In genomic region chr2:168289016-168289415, GRCm38 (mm10) we compare ENCODE assay signal across 29 mouse cellular contexts. TPM values are rescaled to one million over a fixed set of nuclear protein-coding genes. Genes with fewer than 3 reads are reported as not detected.
DNase-seq lines count a peak whose midpoint lies in the region; ATAC-seq lines count a peak whose summit lies in the region.
"Had no signal": no experiment of that assay in that cellular context is flagged by ENCODE, and none has a peak within 500 bp of the region (broad histone marks: within the 10 kb centered on the region; RNA-seq: fewer than 3 reads in every experiment).

No protein-coding gene starts in this region.

- WGBS in intestine, embryonic 15.5 days, result 49% methylated on average over 9 of the region's 9 CpGs
- WGBS in intestine, embryonic 16.5 days, result 56% methylated on average over 9 of the region's 9 CpGs
- 56% methylated on average over 9 of the region's 9 CpGs for WGBS in midbrain, embryonic 16.5 days
- WGBS in midbrain, embryonic 14.5 days, result 37% methylated on average over 9 of the region's 9 CpGs

- H3K36me3 ChIP-seq in intestine, embryonic 15.5 days, result no peaks in the 10 kb centered on the region
- H3K36me3 ChIP-seq in intestine, embryonic 16.5 days (ENCODE audit: control insufficient read depth, insufficient read depth, low read length), result no peaks in the 10 kb centered on the region
- H3K36me3 ChIP-seq in midbrain, embryonic 16.5 days (ENCODE audit: control insufficient read depth, insufficient read depth, low read length), result no peaks in the 10 kb centered on the region
- no peaks in the 10 kb centered on the region for H3K36me3 ChIP-seq in midbrain, embryonic 14.5 days (ENCODE audit: control insufficient read depth, insufficient read depth, low read length)
- H3K36me3 ChIP-seq: embryonic facial prominence, embryonic 12.5 days; heart, embryonic 10.5 days; heart, embryonic 15.5 days; neural tube, embryonic 13.5 days had no signal

- DNase-seq in adrenal gland, postnatal 10 days, result peak; percentile 27
- DNase-seq in adrenal gland, adult 8-10 months, result no peak
- no peak for DNase-seq in midbrain, embryonic 14.5 days
- no peak for DNase-seq in gastrocnemius, postnatal 36 days
- DNase-seq: cerebellum, adult 11-12 months; cerebellum, adult 9-11 months; embryo, embryonic 11 days; gastrocnemius, postnatal 14 days; heart, adult 11 months; kidney, adult 9 months; kidney, postnatal 10 days; liver; lung, embryonic 14.5 days; lung, postnatal 4 days; thymus, postnatal 4 days had no signal

- ATAC-seq in intestine, embryonic 15.5 days, result no peak
- ATAC-seq in intestine, embryonic 16.5 days, result no peak
- ATAC-seq in midbrain, embryonic 16.5 days, result no peak
- no peak for ATAC-seq in midbrain, embryonic 14.5 days (ENCODE audit: low FRiP score, low TSS enrichment)
- ATAC-seq: forebrain, embryonic 14.5 days; inflammation-experienced regulatory T-cells, adult 6 months had no signal

- H3K4me1 ChIP-seq in intestine, embryonic 15.5 days (replicated peaks), result peaks cover 12% of the 10 kb centered on the region
- peaks cover 10% of the 10 kb centered on the region for H3K4me1 ChIP-seq in intestine, embryonic 16.5 days (ENCODE audit: control insufficient read depth, insufficient read depth, low read length)
- H3K4me1 ChIP-seq in midbrain, embryonic 16.5 days (ENCODE audit: control insufficient read depth, insufficient read depth, low read length), result peaks cover 11% of the 10 kb centered on the region
- H3K4me1 ChIP-seq in midbrain, embryonic 14.5 days (ENCODE audit: control insufficient read depth, insufficient read depth, low read length), result peaks cover 16% of the 10 kb centered on the region; the same call in 1 of the 2 replicates

- H3K4me3 ChIP-seq in intestine, embryonic 15.5 days (replicated peaks), result no peak overlapping the region
- no peak overlapping the region for H3K4me3 ChIP-seq in intestine, embryonic 16.5 days (ENCODE audit: low read length)
- H3K4me3 ChIP-seq in midbrain, embryonic 16.5 days (ENCODE audit: low read depth, low read length), result no peak overlapping the region
- H3K4me3 ChIP-seq in midbrain, embryonic 14.5 days (replicated peaks; ENCODE audit: low read depth, low read length), result no peak overlapping the region
- H3K4me3 ChIP-seq: embryonic facial prominence, embryonic 12.5 days; heart, embryonic 10.5 days; heart, embryonic 15.5 days; megakaryocyte, embryonic 14.5 days; neural tube, embryonic 13.5 days had no signal

- no peaks in the 10 kb centered on the region for H3K27me3 ChIP-seq in intestine, embryonic 15.5 days (replicated peaks)
- H3K27me3 ChIP-seq in intestine, embryonic 16.5 days (replicated peaks; ENCODE audit: control insufficient read depth, insufficient read depth, low read length), result no peaks in the 10 kb centered on the region
- no peaks in the 10 kb centered on the region for H3K27me3 ChIP-seq in midbrain, embryonic 16.5 days (ENCODE audit: control insufficient read depth, insufficient read depth, low read depth, low read length)
- H3K27me3 ChIP-seq in midbrain, embryonic 14.5 days (ENCODE audit: control insufficient read depth, insufficient read depth, low read length), result no peaks in the 10 kb centered on the region
- H3K27me3 ChIP-seq: embryonic facial prominence, embryonic 12.5 days had no signal

- intact Hi-C loops in gastrocnemius, postnatal 36 days (cut with DNase I), result no loop called here

- H3K9ac ChIP-seq in intestine, embryonic 15.5 days, result no peak overlapping the region
- no peak overlapping the region for H3K9ac ChIP-seq in intestine, embryonic 16.5 days (ENCODE audit: low read depth, low read length)
- H3K9ac ChIP-seq in midbrain, embryonic 16.5 days (ENCODE audit: low read depth, low read length), result peak overlapping the region; percentile 31; the same call in 1 of the 2 replicates
- H3K9ac ChIP-seq in midbrain, embryonic 14.5 days (replicated peaks; ENCODE audit: low read length), result no peak overlapping the region
- H3K9ac ChIP-seq: embryonic facial prominence, embryonic 12.5 days; heart, embryonic 15.5 days; liver, embryonic 14.5 days; lung, embryonic 14.5 days; neural tube, embryonic 13.5 days had no signal

- peak overlapping the region; percentile 28; the same call in 1 of the 2 replicates for H3K4me2 ChIP-seq in intestine, embryonic 15.5 days (replicated peaks)
- H3K4me2 ChIP-seq in intestine, embryonic 16.5 days (ENCODE audit: low read depth, low read length), result no peak overlapping the region
- no peak overlapping the region; the same call in 1 of the 2 replicates for H3K4me2 ChIP-seq in midbrain, embryonic 16.5 days (ENCODE audit: low read length)
- H3K4me2 ChIP-seq in midbrain, embryonic 14.5 days (ENCODE audit: low read length), result no peak overlapping the region
- H3K4me2 ChIP-seq: embryonic facial prominence, embryonic 12.5 days; heart, embryonic 15.5 days; lung, embryonic 14.5 days; neural tube, embryonic 13.5 days had no signal

- no peak overlapping the region for H3K27ac ChIP-seq in intestine, embryonic 15.5 days
- H3K27ac ChIP-seq in intestine, embryonic 16.5 days (ENCODE audit: low read length), result no peak overlapping the region
- no peak overlapping the region for H3K27ac ChIP-seq in midbrain, embryonic 16.5 days (ENCODE audit: low read length)
- no peak overlapping the region for H3K27ac ChIP-seq in midbrain, embryonic 14.5 days (replicated peaks; ENCODE audit: low read depth, low read length)
- H3K27ac ChIP-seq: embryonic facial prominence, embryonic 12.5 days; heart, embryonic 10.5 days; heart, embryonic 15.5 days; liver, embryonic 14.5 days; neural tube, embryonic 13.5 days had no signal

- H3K9me3 ChIP-seq in intestine, embryonic 15.5 days, result no peaks in the 10 kb centered on the region; the same call in 1 of the 2 replicates
- peaks cover 5% of the 10 kb centered on the region; the same call in 1 of the 2 replicates for H3K9me3 ChIP-seq in intestine, embryonic 16.5 days (ENCODE audit: control insufficient read depth, low read length)
- H3K9me3 ChIP-seq in midbrain, embryonic 16.5 days (replicated peaks; ENCODE audit: control insufficient read depth, low read length, poor library complexity, severe bottlenecking), result 0 out of 2 replicates have a peak, but pooled peaks cover 3% of the 10 kb centered on the region
- peaks cover 7% of the 10 kb centered on the region; the same call in 1 of the 2 replicates for H3K9me3 ChIP-seq in midbrain, embryonic 14.5 days (ENCODE audit: control insufficient read depth, low read length)
- H3K9me3 ChIP-seq: embryonic facial prominence, embryonic 12.5 days had no signal

RNA-seq across cellular contexts. Expression of gene Kcng1, which starts 7.5 kb away (rescaled TPM):
- total RNA-seq in adrenal gland, postnatal 10 days (2021), result under 1 TPM in 1 of 2 experiments, not detected in 1; 0.06 TPM
- under 1 TPM in 1 of 4 experiments, not detected in 3; 0.08 TPM for total RNA-seq in adrenal gland, adult 8-10 months (2022)
- 6.6 and 8.4 TPM in 2 replicates for polyA plus RNA-seq in intestine, embryonic 15.5 days (2015; fragmentation: Nextera tagmentation; extraction: Ambion mirVana)
- 6.1 and 6.4 TPM in 2 replicates for polyA plus RNA-seq in intestine, embryonic 16.5 days (2015; fragmentation: Nextera tagmentation; extraction: Ambion mirVana)
- 3.5 and 3.6 TPM in 2 replicates for polyA plus RNA-seq in midbrain, embryonic 16.5 days (2015; fragmentation: Nextera tagmentation; extraction: Ambion mirVana)
- polyA plus RNA-seq in midbrain, embryonic 14.5 days (2014; fragmentation: Nextera tagmentation; extraction: Ambion mirVana), result 2.0 and 3.0 TPM in 2 replicates
- under 1 TPM in 1 of 2 experiments, not detected in 1; 0.10 TPM for total RNA-seq in gastrocnemius, postnatal 36 days (2021)
- total RNA-seq: heart, postnatal 25 days had no signal
- polyA plus RNA-seq: inflammation-experienced regulatory T-cells, adult 6 months; thymus, postnatal 0 days had no signal

RNA-seq across cellular contexts. Expression of gene Mocs3, which starts 58.6 kb away (rescaled TPM):
- total RNA-seq in adrenal gland, postnatal 10 days (2021), result 10 to 100 TPM; 10.1 to 15.2 TPM
- total RNA-seq in adrenal gland, adult 8-10 months (2022), result 10 to 100 TPM; 16.2 to 18.6 (median 17.9) TPM
- polyA plus RNA-seq in intestine, embryonic 15.5 days (2015; fragmentation: Nextera tagmentation; extraction: Ambion mirVana), result 5.8 and 7.3 TPM in 2 replicates
- 3.4 and 5.9 TPM in 2 replicates for polyA plus RNA-seq in intestine, embryonic 16.5 days (2015; fragmentation: Nextera tagmentation; extraction: Ambion mirVana)
- polyA plus RNA-seq in midbrain, embryonic 16.5 days (2015; fragmentation: Nextera tagmentation; extraction: Ambion mirVana), result 7.5 and 8.5 TPM in 2 replicates
- polyA plus RNA-seq in midbrain, embryonic 14.5 days (2014; fragmentation: Nextera tagmentation; extraction: Ambion mirVana), result 10.3 and 10.8 TPM in 2 replicates
- 1 to 10 TPM; 3.5 to 3.8 TPM for total RNA-seq in gastrocnemius, postnatal 36 days (2021)

RNA-seq across cellular contexts. Expression of gene Dpm1, which starts 58.6 kb away (rescaled TPM):
- 100 to 1,000 TPM; 102 to 112 TPM for total RNA-seq in adrenal gland, postnatal 10 days (2021)
- 100 to 1,000 TPM; 107 to 133 (median 132) TPM for total RNA-seq in adrenal gland, adult 8-10 months (2022)
- 94.9 and 104 TPM in 2 replicates for polyA plus RNA-seq in intestine, embryonic 15.5 days (2015; fragmentation: Nextera tagmentation; extraction: Ambion mirVana)
- 84.8 and 99.3 TPM in 2 replicates for polyA plus RNA-seq in intestine, embryonic 16.5 days (2015; fragmentation: Nextera tagmentation; extraction: Ambion mirVana)
- polyA plus RNA-seq in midbrain, embryonic 16.5 days (2015; fragmentation: Nextera tagmentation; extraction: Ambion mirVana), result 80.3 and 83.4 TPM in 2 replicates
- 61.1 and 75.4 TPM in 2 replicates for polyA plus RNA-seq in midbrain, embryonic 14.5 days (2014; fragmentation: Nextera tagmentation; extraction: Ambion mirVana)
- total RNA-seq in gastrocnemius, postnatal 36 days (2021), result 10 to 100 TPM; 59.0 to 77.3 TPM

RNA-seq across cellular contexts. Expression of gene Gm20716, which starts 58.9 kb away (rescaled TPM):
- total RNA-seq in adrenal gland, postnatal 10 days (2021), result 10 to 100 TPM; 21.9 to 24.6 TPM
- 10 to 100 TPM; 25.8 to 44.4 (median 34.9) TPM for total RNA-seq in adrenal gland, adult 8-10 months (2022)
- polyA plus RNA-seq in intestine, embryonic 15.5 days (2015; fragmentation: Nextera tagmentation; extraction: Ambion mirVana), result 12.9 and 14.7 TPM in 2 replicates
- 8.5 and 10.2 TPM in 2 replicates for polyA plus RNA-seq in intestine, embryonic 16.5 days (2015; fragmentation: Nextera tagmentation; extraction: Ambion mirVana)
- polyA plus RNA-seq in midbrain, embryonic 16.5 days (2015; fragmentation: Nextera tagmentation; extraction: Ambion mirVana), result 18.2 and 21.7 TPM in 2 replicates
- polyA plus RNA-seq in midbrain, embryonic 14.5 days (2014; fragmentation: Nextera tagmentation; extraction: Ambion mirVana), result 35.8 and 35.9 TPM in 2 replicates
- 10 to 100 TPM in 1 of 2 experiments, 1 to 10 TPM in 1; 8.2 to 10.9 TPM for total RNA-seq in gastrocnemius, postnatal 36 days (2021)
- polyA plus RNA-seq: small intestine, adult 2 months had no signal
